Mouse (Mus musculus) kidney, adult 2 months (tissue): ENCODE results near the gene Gatad2a. TPM values are rescaled to one million over a fixed set of nuclear protein-coding genes. Genes with fewer than 3 reads are reported as not detected.
A peak's percentile ranks its signal among the peaks of the same experiment; 100 is the strongest.

ENCODE experiments used
- DNase-seq: peaks from one replicate; pipeline ENCODE4 v3.0.0; 2021
- H3K27ac ChIP-seq: fragments of 200-500 bp; 2 replicates; pipeline ENCODE4 v1.5.1; 2012; ENCODE audit warnings: low read depth, low read length, control low read depth, inconsistent platforms; ENCODE audit not compliant: insufficient read depth
- H3K27me3 ChIP-seq: fragments of 200-500 bp; replicated peaks from 2 replicates; pipeline ENCODE4 v1.6.1; 2012; ENCODE audit warnings: mild to moderate bottlenecking, moderate library complexity, low read length, inconsistent platforms; ENCODE audit not compliant: control insufficient read depth, insufficient read depth
- H3K36me3 ChIP-seq: fragments of 200-500 bp; 2 replicates; pipeline ENCODE4 v1.6.1; 2012; ENCODE audit warnings: mild to moderate bottlenecking, moderate library complexity, low read length, inconsistent platforms; ENCODE audit not compliant: control insufficient read depth, insufficient read depth
- H3K4me1 ChIP-seq: fragments of 200-500 bp; 2 replicates; pipeline ENCODE4 v1.6.1; 2011; ENCODE audit warnings: low read length; ENCODE audit not compliant: control insufficient read depth, insufficient read depth
- H3K4me3 ChIP-seq: fragments of 200-500 bp; 2 replicates; pipeline ENCODE4 v1.5.1; 2011; ENCODE audit warnings: mild to moderate bottlenecking, low read depth, low read length, control low read depth; ENCODE audit not compliant: insufficient read depth
- CTCF ChIP-seq: fragments of 200-500 bp; conservative IDR thresholded peaks from 2 replicates; pipeline ENCODE4 v1.5.1; 2011; ENCODE audit warnings: low read depth, mild to moderate bottlenecking, control low read depth, low read length, moderate library complexity, mixed read lengths; ENCODE audit not compliant: insufficient read depth, insufficient read length
- POLR2A ChIP-seq: fragments of 200-500 bp; IDR thresholded peaks from one replicate; pipeline ENCODE4 v1.6.1; 2011; ENCODE audit warnings: low read depth, low read length, control low read depth
- WGBS: fragments of 180-500 bp; shearing (Covaris S2); methylation state at CpG from one replicate; pipeline ENCODE4 v1.1.7; 2018; 5-methylcytosine and 5-hydroxymethylcytosine counted together
- polyA plus RNA-seq: library from polyadenylated mRNA; depleted of rRNA; stranded (reverse); fragments of >200 nt; gene quantifications from 2 replicates; pipeline ENCODE4 v1.2.3, GENCODE M21; 2012; rRNA removed

The Gatad2a gene
- 60.1 and 60.9 TPM in 2 replicates for polyA plus RNA-seq

- H3K4me3 ChIP-seq, result peak within 1 kb of the TSS; percentile 81
- WGBS, result under 1% methylated on average over 87 of the region's 87 CpGs
- no peaks in the 10 kb centered on the region for H3K36me3 ChIP-seq
- no peaks in the 10 kb centered on the region for H3K27me3 ChIP-seq
- peak within 1 kb of the TSS; percentile 86 for H3K27ac ChIP-seq
- DNase-seq, result peak; percentile 100
- TF ChIP-seq POLR2A (no peak), CTCF (no peak)
- peaks cover 18% of the 10 kb centered on the region for H3K4me1 ChIP-seq
Measured at GRCm38 (mm10) chr8:69995776-69996588, at the start of gene Gatad2a. TSS of gene Gatad2a (minus strand) at chr8:69996384.

GRCm38 (mm10) chr8:70043996-70044395 lies 47.8 kb upstream of the Gatad2a start:
- no peak for TF ChIP-seq POLR2A
- TF ChIP-seq CTCF, result no peak
- H3K36me3 ChIP-seq, result no peaks in the 10 kb centered on the region
- DNase-seq, result peak; percentile 63
- no peak overlapping the region for H3K27ac ChIP-seq
- 64% methylated on average over 5 of the region's 5 CpGs for WGBS
- peaks cover 24% of the 10 kb centered on the region; the same call in 1 of the 2 replicates for H3K4me1 ChIP-seq
- H3K4me3 ChIP-seq, result no peak overlapping the region
- no peaks in the 10 kb centered on the region for H3K27me3 ChIP-seq

GRCm38 (mm10) chr8:70042583-70043455 lies 46.6 kb upstream of the Gatad2a start, which contains the start of the genes Mau2 and Sugp1:
TSS of gene Mau2 (minus strand) at chr8:70042734.
TSS of gene Sugp1 (plus strand) at chr8:70042813.
- peak; percentile 98 for DNase-seq
- Histone ChIP-seq H3K4me1 (peaks cover 24% of the 10 kb centered on the region; the same call in 1 of the 2 replicates), H3K27ac (peak within 1 kb of the TSS; percentile 96), H3K4me3 (peak within 1 kb of the TSS; percentile 83), H3K36me3 (no peaks in the 10 kb centered on the region), H3K27me3 (no peaks in the 10 kb centered on the region)
- TF ChIP-seq POLR2A (peak; percentile 30), CTCF (no peak)
- WGBS, result under 1% methylated on average over 65 of the region's 65 CpGs

- no peaks in the 10 kb centered on the region for H3K27me3 ChIP-seq
- TF ChIP-seq CTCF (no peak), POLR2A (no peak)
- H3K27ac ChIP-seq, result peak overlapping the region; percentile 58; the same call in 1 of the 2 replicates
- peak overlapping the region; percentile 83 for H3K4me3 ChIP-seq
- H3K4me1 ChIP-seq, result peaks cover 24% of the 10 kb centered on the region; the same call in 1 of the 2 replicates
- DNase-seq, result peak; percentile 45
- under 1% methylated on average over 47 of the region's 47 CpGs for WGBS
- H3K36me3 ChIP-seq, result no peaks in the 10 kb centered on the region
Measured at GRCm38 (mm10) chr8:70041885-70042546, 45.8 kb upstream of the Gatad2a start.

- TF ChIP-seq POLR2A (no peak), CTCF (no peak)
- H3K27me3 ChIP-seq, result no peaks in the 10 kb centered on the region
- no peak for DNase-seq
- H3K4me3 ChIP-seq, result no peak overlapping the region
- peaks cover 15% of the 10 kb centered on the region; the same call in 1 of the 2 replicates for H3K4me1 ChIP-seq
- no peak overlapping the region for H3K27ac ChIP-seq
- 85% methylated on average over 1 of the region's 1 CpGs for WGBS
- no peaks in the 10 kb centered on the region for H3K36me3 ChIP-seq
Measured at GRCm38 (mm10) chr8:70037994-70038393, 41.8 kb upstream of the Gatad2a start.

- no peaks in the 10 kb centered on the region; the same call in 1 of the 2 replicates for H3K36me3 ChIP-seq
- H3K27me3 ChIP-seq, result no peaks in the 10 kb centered on the region
- DNase-seq, result no peak
- H3K27ac ChIP-seq, result no peak overlapping the region
- no peak overlapping the region for H3K4me3 ChIP-seq
- TF ChIP-seq CTCF (no peak), POLR2A (no peak)
- peaks cover 4% of the 10 kb centered on the region; the same call in 1 of the 2 replicates for H3K4me1 ChIP-seq
- 84% methylated on average over 1 of the region's 1 CpGs for WGBS
Measured at GRCm38 (mm10) chr8:70030255-70030654, 34.1 kb upstream of the Gatad2a start.
